Mouse (Mus musculus) macrophage (primary cell): Measurements from ENCODE around the gene Pakap. TPM values are rescaled to one million over a fixed set of nuclear protein-coding genes. Genes with fewer than 3 reads are reported as not detected.

Experiments
- H3K27ac ChIP-seq: fragments of 350-480 bp; formaldehyde crosslinking; 2 replicates; pipeline ENCODE4 v1.9.0; 2021
- H3K36me3 ChIP-seq: fragments of 350-480 bp; formaldehyde crosslinking; 2 replicates; pipeline ENCODE4 v1.9.0; 2021; ENCODE audit errors: inconsistent target
- H3K4me3 ChIP-seq: fragments of 350-480 bp; formaldehyde crosslinking; 2 replicates; pipeline ENCODE4 v1.9.0; 2021; ENCODE audit errors: inconsistent target
- H3K79me2 ChIP-seq: fragments of 350-480 bp; formaldehyde crosslinking; 2 replicates; pipeline ENCODE4 v1.9.0; 2021; ENCODE audit errors: inconsistent target
- WGBS: methylation state at CpG from one replicate; pipeline ENCODE4 v1.1.7; 2026; ENCODE audit warnings: inconsistent platforms; ENCODE audit not compliant: missing documents; 5-methylcytosine and 5-hydroxymethylcytosine counted together
- polyA plus RNA-seq: library from polyadenylated mRNA; stranded (reverse); fragments of 250-400 nt; gene quantifications from 3 replicates; pipeline ENCODE4 v1.2.4, GENCODE M21; 2018; ENCODE audit warnings: inconsistent platforms

Pakap gene
- polyA plus RNA-seq, 1 experiment from 2014 or later: not detected

GRCm38 (mm10) chr4:57592751-57593150, 24.8 kb downstream of the Pakap start:
- H3K79me2 ChIP-seq: no peaks in the 10 kb centered on the region
- 91% methylated on average over 4 of the region's 4 CpGs for WGBS
- no peak overlapping the region for H3K4me3 ChIP-seq
- no peak overlapping the region for H3K27ac ChIP-seq
- H3K36me3 ChIP-seq: no peaks in the 10 kb centered on the region

- H3K4me3 ChIP-seq: no peak overlapping the region
- no peaks in the 10 kb centered on the region for H3K79me2 ChIP-seq
- H3K36me3 ChIP-seq: no peaks in the 10 kb centered on the region
- WGBS: 93% methylated on average over 6 of the region's 6 CpGs
- no peak overlapping the region for H3K27ac ChIP-seq
Observed at GRCm38 (mm10) chr4:57599946-57600345, 32.0 kb downstream of the Pakap start.

GRCm38 (mm10) chr4:57600685-57601457, 32.9 kb downstream of the Pakap start:
- WGBS: 92% methylated on average over 11 of the region's 11 CpGs
- no peaks in the 10 kb centered on the region for H3K36me3 ChIP-seq
- no peaks in the 10 kb centered on the region for H3K79me2 ChIP-seq
- H3K27ac ChIP-seq: no peak overlapping the region
- H3K4me3 ChIP-seq: no peak overlapping the region

- no peaks in the 10 kb centered on the region for H3K36me3 ChIP-seq
- H3K79me2 ChIP-seq: no peaks in the 10 kb centered on the region
- 88% methylated on average over 9 of the region's 9 CpGs for WGBS
- no peak overlapping the region for H3K27ac ChIP-seq
- no peak overlapping the region for H3K4me3 ChIP-seq
Observed at GRCm38 (mm10) chr4:57601458-57601835, 33.5 kb downstream of the Pakap start.

GRCm38 (mm10) chr4:57601903-57602617, 34.1 kb downstream of the Pakap start:
- Histone ChIP-seq H3K79me2 (no peaks in the 10 kb centered on the region), H3K27ac (no peak overlapping the region), H3K4me3 (no peak overlapping the region), H3K36me3 (no peaks in the 10 kb centered on the region)
- 80% methylated on average over 10 of the region's 10 CpGs for WGBS

GRCm38 (mm10) chr4:57606258-57606657, 38.3 kb downstream of the Pakap start:
- no peak overlapping the region for H3K4me3 ChIP-seq
- 85% methylated on average over 3 of the region's 3 CpGs for WGBS
- no peaks in the 10 kb centered on the region for H3K36me3 ChIP-seq
- no peaks in the 10 kb centered on the region for H3K79me2 ChIP-seq
- H3K27ac ChIP-seq: no peak overlapping the region

- H3K36me3 ChIP-seq: no peaks in the 10 kb centered on the region
- H3K27ac ChIP-seq: no peak overlapping the region
- 58% methylated on average over 22 of the region's 22 CpGs for WGBS
- H3K4me3 ChIP-seq: no peak overlapping the region
- H3K79me2 ChIP-seq: no peaks in the 10 kb centered on the region
Observed at GRCm38 (mm10) chr4:57607247-57607942, 39.4 kb downstream of the Pakap start.

- WGBS: 74% methylated on average over 17 of the region's 17 CpGs
- Histone ChIP-seq H3K79me2 (no peaks in the 10 kb centered on the region), H3K4me3 (no peak overlapping the region), H3K36me3 (no peaks in the 10 kb centered on the region), H3K27ac (no peak overlapping the region)
Observed at GRCm38 (mm10) chr4:57611303-57612077, 43.5 kb downstream of the Pakap start.

- no peaks in the 10 kb centered on the region for H3K36me3 ChIP-seq
- H3K79me2 ChIP-seq: no peaks in the 10 kb centered on the region
- H3K27ac ChIP-seq: no peak overlapping the region
- 52% methylated on average over 5 of the region's 5 CpGs for WGBS
- no peak overlapping the region for H3K4me3 ChIP-seq
Observed at GRCm38 (mm10) chr4:57612716-57613115, 44.7 kb downstream of the Pakap start.

- Histone ChIP-seq H3K4me3 (no peak overlapping the region), H3K27ac (no peak overlapping the region), H3K36me3 (no peaks in the 10 kb centered on the region), H3K79me2 (no peaks in the 10 kb centered on the region)
- WGBS: 38% methylated on average over 4 of the region's 4 CpGs
Observed at GRCm38 (mm10) chr4:57614686-57615085, 46.7 kb downstream of the Pakap start.

- H3K36me3 ChIP-seq: no peaks in the 10 kb centered on the region
- H3K4me3 ChIP-seq: no peak overlapping the region
- WGBS: 88% methylated on average over 6 of the region's 6 CpGs
- no peaks in the 10 kb centered on the region for H3K79me2 ChIP-seq
- H3K27ac ChIP-seq: no peak overlapping the region
Observed at GRCm38 (mm10) chr4:57618743-57619142, 50.8 kb downstream of the Pakap start.

GRCm38 (mm10) chr4:57622816-57623215, 54.8 kb downstream of the Pakap start:
- 72% methylated on average over 7 of the region's 7 CpGs for WGBS
- H3K27ac ChIP-seq: no peak overlapping the region

GRCm38 (mm10) chr4:57624819-57625218, 56.8 kb downstream of the Pakap start:
- H3K4me3 ChIP-seq: no peak overlapping the region
- H3K27ac ChIP-seq: no peak overlapping the region
- H3K79me2 ChIP-seq: no peaks in the 10 kb centered on the region
- H3K36me3 ChIP-seq: no peaks in the 10 kb centered on the region
- 87% methylated on average over 2 of the region's 2 CpGs for WGBS

More at GRCm38 (mm10) chr4:57622816-57623215, 54.8 kb downstream of the Pakap start:
- Histone ChIP-seq H3K4me3 (no peak overlapping the region), H3K36me3 (no peaks in the 10 kb centered on the region), H3K79me2 (no peaks in the 10 kb centered on the region)

- H3K27ac ChIP-seq: no peak overlapping the region
- H3K79me2 ChIP-seq: no peaks in the 10 kb centered on the region
- WGBS: 80% methylated on average over 1 of the region's 1 CpGs
- no peak overlapping the region for H3K4me3 ChIP-seq
- H3K36me3 ChIP-seq: no peaks in the 10 kb centered on the region
Observed at GRCm38 (mm10) chr4:57625306-57625705, 57.3 kb downstream of the Pakap start.
